Mouse (Mus musculus) ovary, adult 18-20 months (tissue): ENCODE data around the gene Gm28363.
"Not testable (repeated sequence)": the region's sequence is repeated elsewhere in the genome, so short reads cannot be mapped to it uniquely, and the experiment has no call there.

Experiments used
- DNase-seq: peaks from one replicate; pipeline ENCODE4 v3.0.0; 2022; ENCODE audit warnings: low spot score, mixed read lengths

Gene Gm28363

DNA sequence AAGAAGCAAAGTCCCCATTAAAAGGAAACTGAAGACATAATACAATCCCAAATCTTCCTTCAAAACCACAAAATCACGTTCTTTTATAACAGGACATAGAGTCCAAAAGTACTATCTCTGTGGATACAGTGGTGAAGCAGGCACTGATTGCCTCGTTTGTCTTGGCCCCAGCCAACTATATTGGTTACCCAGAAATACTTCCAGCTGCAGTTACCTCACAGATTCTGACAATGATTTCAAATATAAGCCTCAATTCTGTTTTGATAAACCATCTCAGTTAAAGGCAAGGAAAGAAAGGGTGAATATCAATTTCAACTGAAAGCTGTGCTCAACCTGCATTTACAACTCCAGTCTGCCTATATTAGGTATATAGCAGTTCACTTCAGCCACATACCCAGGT is at the start of gene Gm28363:
Gene Gm28363, plus strand, starts transcription at position 301 of the 400 bp plus-strand sequence.
- not testable (repeated sequence) for DNase-seq

- DNase-seq: not testable (repeated sequence)
Measured at GRCm38 (mm10) chr1:117650236-117650635, 46.7 kb upstream of the Gm28363 start.
